Mouse (Mus musculus) cerebellum, adult (tissue): ENCODE measurements around the gene Apobec4.

Source experiments
- ATAC-seq: cut with Nextera tagmentation; 2 replicates; pipeline ENCODE4 v1.9.2; 2017; ENCODE audit warnings: mild to moderate bottlenecking, moderate library complexity, mixed read lengths; ENCODE audit not compliant: insufficient number of reproducible peaks, low FRiP score, low TSS enrichment

The Apobec4 gene

GRCm38 (mm10) chr1:152750312-152750965 lies at the start of gene Apobec4:
Gene Apobec4 (plus strand): TSS chr1:152750551.
- no peak for ATAC-seq

- no peak for ATAC-seq
Observed at GRCm38 (mm10) chr1:152701066-152701465, 49.3 kb upstream of the Apobec4 start.

GRCm38 (mm10) chr1:152702920-152703319 lies 47.4 kb upstream of the Apobec4 start:
- ATAC-seq = no peak

- no peak for ATAC-seq
Observed at GRCm38 (mm10) chr1:152703941-152704340, 46.4 kb upstream of the Apobec4 start.

GRCm38 (mm10) chr1:152707560-152707959 lies 42.8 kb upstream of the Apobec4 start:
- no peak for ATAC-seq

- ATAC-seq = no peak
Observed at GRCm38 (mm10) chr1:152711037-152711436, 39.3 kb upstream of the Apobec4 start.

- no peak for ATAC-seq
Observed at GRCm38 (mm10) chr1:152713924-152714323, 36.4 kb upstream of the Apobec4 start.

- no peak for ATAC-seq
Observed at GRCm38 (mm10) chr1:152714405-152714804, 35.9 kb upstream of the Apobec4 start.

- ATAC-seq = no peak
Observed at GRCm38 (mm10) chr1:152717329-152717728, 33.0 kb upstream of the Apobec4 start.

GRCm38 (mm10) chr1:152718200-152718599 lies 32.2 kb upstream of the Apobec4 start:
- ATAC-seq = no peak

- ATAC-seq = no peak
Observed at GRCm38 (mm10) chr1:152720969-152721368, 29.4 kb upstream of the Apobec4 start.

- no peak for ATAC-seq
Observed at GRCm38 (mm10) chr1:152721535-152722198, 28.7 kb upstream of the Apobec4 start.

GRCm38 (mm10) chr1:152724286-152724685 lies 26.1 kb upstream of the Apobec4 start:
- ATAC-seq = no peak

GRCm38 (mm10) chr1:152726095-152726494 lies 24.3 kb upstream of the Apobec4 start:
- no peak for ATAC-seq

GRCm38 (mm10) chr1:152727604-152728236 lies 22.6 kb upstream of the Apobec4 start:
- no peak for ATAC-seq

GRCm38 (mm10) chr1:152738793-152739192 lies 11.6 kb upstream of the Apobec4 start:
- no peak for ATAC-seq

- no peak for ATAC-seq
Observed at GRCm38 (mm10) chr1:152739374-152739773, 11.0 kb upstream of the Apobec4 start.

- ATAC-seq = no peak
Observed at GRCm38 (mm10) chr1:152743095-152743826, 7.1 kb upstream of the Apobec4 start.

GRCm38 (mm10) chr1:152746426-152746825 lies 3.9 kb upstream of the Apobec4 start:
- peak; percentile 86 for ATAC-seq

- no peak for ATAC-seq
Observed at GRCm38 (mm10) chr1:152749276-152749675, 1.1 kb upstream of the Apobec4 start.

GRCm38 (mm10) chr1:152761791-152762190 lies 11.4 kb downstream of the Apobec4 start:
- ATAC-seq = no peak
